Mouse (Mus musculus) cerebellum, adult 8-10 months (tissue): ENCODE data around the gene Ugt1a9.

ENCODE experiments used
- DNase-seq: peaks from one replicate; pipeline ENCODE4 v3.0.0; 2022

The Ugt1a9 gene

GRCm38 (mm10) chr1:88240072-88240471, 169.5 kb downstream of the Ugt1a9 start:
- DNase-seq = no peak

GRCm38 (mm10) chr1:88240579-88240978, 170.0 kb downstream of the Ugt1a9 start:
- no peak for DNase-seq

- no peak for DNase-seq
Measured at GRCm38 (mm10) chr1:88243861-88244260, 173.3 kb downstream of the Ugt1a9 start.

DNA sequence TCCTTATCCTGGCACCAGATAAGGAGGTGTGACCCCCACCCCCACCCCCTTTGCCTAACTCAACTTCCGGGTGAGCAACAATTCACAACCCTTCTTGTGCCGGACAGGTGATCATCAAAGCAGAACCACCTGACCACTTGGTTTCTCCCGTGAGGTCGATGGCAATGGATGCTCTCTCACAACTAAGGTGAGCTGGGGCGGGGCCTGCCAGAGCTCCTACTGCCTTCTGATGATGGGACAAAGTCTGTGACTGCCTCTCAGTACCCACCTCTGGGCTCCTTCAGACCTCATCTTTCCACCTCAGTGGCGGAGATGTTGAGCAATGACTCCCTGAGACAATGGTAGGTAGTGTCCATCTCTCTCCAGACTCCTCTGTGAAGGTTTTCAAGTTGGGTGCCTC, 175.3 kb downstream of the Ugt1a9 start:
- no peak for DNase-seq

GRCm38 (mm10) chr1:88246386-88246785, 175.8 kb downstream of the Ugt1a9 start:
- no peak for DNase-seq

DNA sequence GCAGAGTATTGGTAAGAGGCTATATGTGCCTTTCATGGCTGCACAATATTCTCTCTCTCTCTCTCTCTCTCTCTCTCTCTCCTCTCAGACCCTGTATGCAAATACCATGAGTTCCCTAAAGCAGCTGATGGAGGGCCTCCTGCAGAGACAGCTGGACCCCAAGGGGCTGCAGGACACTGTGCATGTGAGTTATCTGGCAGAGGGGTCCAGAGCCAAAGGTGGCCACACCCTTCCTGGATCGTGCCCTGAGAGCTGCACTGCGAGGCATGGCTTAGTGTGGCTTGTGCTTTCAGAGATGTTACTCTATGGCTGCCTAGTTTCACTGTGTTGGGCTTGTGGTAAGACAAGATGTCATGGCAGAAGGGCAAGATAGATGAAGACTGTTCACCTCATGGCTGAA, 177.1 kb downstream of the Ugt1a9 start:
- no peak for DNase-seq

DNA sequence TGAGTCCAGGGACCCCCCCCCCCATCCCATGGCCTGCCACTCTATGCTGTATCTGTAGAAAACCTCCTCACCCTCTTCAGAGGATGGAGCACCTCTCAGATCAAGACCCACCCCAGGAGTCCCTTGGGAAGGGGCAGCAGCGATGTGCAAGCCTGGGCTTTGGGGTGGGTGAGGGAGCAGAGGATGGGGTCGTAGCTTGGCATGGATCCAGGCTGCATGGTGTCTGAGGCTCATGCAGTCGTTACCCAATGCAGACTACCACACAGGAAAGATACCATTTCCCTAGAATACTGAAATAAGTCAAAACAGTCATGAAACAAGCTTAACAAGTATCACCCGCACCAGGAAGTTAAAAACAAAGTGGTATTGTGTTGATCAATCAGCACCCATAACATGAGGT, 178.1 kb downstream of the Ugt1a9 start:
- DNase-seq = no peak

GRCm38 (mm10) chr1:88249596-88249995, 179.0 kb downstream of the Ugt1a9 start:
- DNase-seq = no peak

- no peak for DNase-seq
Measured at GRCm38 (mm10) chr1:88250023-88250422, 179.4 kb downstream of the Ugt1a9 start.

DNA sequence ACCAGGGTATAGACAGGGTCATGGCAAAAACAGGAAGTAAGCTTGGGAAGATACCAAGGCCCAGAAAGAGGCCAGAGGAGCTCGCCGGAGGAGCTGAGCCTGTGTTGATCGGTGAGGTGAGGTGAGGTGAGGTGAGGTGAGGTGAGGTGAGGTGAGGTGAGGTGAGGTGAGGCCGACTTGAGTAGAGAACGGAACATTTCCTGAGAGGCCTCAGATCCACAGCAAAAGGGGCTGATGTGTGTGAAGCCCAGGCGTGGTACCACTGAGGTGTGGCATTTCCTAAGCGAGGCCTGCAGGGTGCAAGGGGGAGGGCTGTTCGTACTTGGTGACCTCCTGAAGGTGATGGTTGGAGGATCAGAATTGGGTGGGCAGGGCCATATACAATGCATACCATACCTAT, 182.5 kb downstream of the Ugt1a9 start:
- no peak for DNase-seq

DNA sequence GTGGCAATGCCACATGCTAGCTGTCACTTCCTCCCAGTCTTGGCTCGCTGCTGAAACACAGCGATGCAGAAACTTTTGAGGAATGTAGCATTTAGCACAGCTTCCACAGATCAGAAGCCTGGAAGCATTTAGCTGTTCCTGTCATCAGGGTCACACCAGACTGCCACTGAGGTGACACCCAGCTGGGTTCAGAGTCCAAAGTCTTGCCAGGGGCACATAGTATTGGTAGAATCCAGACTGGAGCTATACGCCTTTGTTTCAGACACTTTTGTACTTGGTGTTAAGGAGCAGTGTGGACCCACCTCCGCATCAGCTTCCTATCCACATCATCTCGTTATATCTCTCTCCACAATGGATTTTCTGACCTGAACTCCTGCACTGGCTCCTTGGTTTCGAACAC, 182.9 kb downstream of the Ugt1a9 start:
- DNase-seq = no peak

DNA sequence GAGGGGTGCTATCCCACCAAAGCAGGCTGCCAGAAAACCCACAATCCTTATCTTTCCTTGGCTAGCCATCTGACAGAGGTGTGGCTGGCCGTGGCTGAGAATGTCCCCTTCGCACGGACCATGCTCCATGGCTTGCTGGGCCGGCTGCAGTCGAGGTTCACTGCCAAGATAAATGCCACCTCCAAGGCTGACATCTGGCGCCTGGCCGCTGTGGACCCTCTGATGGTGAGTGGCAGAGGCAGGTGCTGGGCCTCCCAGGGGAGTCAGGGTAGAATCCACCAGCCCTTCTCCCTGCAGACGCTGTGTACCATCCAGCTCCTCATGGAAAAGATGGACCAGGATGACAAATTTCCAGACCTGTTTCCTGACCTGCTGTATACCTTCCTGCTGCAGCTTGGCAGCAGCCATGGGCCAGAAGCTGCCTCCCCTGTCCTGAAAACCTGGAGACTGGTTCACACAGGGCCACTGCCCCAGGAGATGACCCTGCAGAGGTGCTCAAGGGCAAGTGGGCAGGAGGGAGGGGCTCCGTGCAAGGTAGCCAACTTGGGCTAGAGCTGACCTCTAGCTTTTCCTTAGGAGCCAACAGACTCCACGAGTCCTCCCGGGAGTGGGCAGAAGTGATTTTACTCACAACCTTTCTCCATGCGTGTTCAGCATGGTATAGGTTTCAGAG, 184.3 kb downstream of the Ugt1a9 start:
- DNase-seq = no peak

DNA sequence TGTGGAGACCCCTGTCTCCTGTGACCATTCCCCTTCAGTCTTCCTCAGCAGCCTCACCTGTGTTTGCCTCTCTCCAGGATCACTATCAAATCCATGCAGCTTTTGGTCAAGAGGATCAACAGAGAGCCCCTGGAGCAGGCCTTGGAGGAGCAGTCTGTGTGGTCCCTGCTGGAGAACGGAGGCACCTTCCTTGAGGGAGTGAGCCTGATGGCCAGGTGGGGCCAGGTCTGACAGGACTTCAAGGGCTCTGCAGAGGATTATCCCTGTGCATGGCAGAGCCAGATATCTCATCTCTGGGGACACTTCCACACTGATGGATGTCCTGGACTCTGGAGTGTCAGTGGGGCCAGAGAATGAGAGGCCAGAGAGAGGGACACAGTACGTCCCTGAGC, 184.9 kb downstream of the Ugt1a9 start:
- no peak for DNase-seq

DNA sequence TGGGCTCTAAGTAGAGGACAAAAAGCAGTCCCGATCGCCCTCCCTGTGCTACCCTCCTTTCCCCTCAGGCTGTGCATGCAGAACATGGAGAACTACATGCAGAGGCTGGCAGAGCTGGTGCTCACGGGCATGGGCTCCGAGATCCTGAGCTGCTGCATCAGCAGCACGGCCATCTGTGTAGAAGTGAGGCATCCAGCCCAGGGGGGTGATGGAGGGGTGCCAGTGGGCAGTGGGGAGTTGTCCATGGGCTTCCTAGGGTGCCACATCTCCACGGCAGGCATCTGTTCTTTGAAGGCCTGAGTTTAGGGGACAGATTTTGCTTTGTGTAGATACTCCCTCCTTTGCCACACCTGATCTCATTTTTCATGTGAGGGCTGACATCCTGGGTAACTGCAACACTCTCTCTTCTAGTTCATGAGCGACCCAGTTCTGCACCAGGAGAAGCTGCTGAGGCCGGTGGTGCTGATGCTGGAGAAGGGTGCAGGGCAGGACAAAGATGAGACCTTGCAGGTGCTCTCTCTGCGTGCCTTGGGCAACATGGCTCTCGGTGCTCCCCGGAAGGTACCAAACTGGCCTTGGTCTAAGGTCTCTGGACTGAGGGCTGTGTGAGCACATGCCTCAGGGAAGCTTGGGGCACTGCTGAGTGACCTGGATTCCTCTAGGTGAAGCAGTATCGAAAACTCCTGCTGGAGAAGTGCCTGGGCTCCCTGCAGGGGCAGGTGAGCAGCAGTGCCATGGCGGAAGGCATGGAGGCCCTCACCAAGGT, 185.6 kb downstream of the Ugt1a9 start:
- DNase-seq = no peak

GRCm38 (mm10) chr1:88256886-88257663, 186.5 kb downstream of the Ugt1a9 start:
- DNase-seq = no peak

- DNase-seq = no peak
Measured at GRCm38 (mm10) chr1:88257681-88258080, 187.1 kb downstream of the Ugt1a9 start.

GRCm38 (mm10) chr1:88258361-88258760, 187.8 kb downstream of the Ugt1a9 start:
- DNase-seq = no peak

- no peak for DNase-seq
Measured at GRCm38 (mm10) chr1:88258881-88259642, 188.5 kb downstream of the Ugt1a9 start.

DNA sequence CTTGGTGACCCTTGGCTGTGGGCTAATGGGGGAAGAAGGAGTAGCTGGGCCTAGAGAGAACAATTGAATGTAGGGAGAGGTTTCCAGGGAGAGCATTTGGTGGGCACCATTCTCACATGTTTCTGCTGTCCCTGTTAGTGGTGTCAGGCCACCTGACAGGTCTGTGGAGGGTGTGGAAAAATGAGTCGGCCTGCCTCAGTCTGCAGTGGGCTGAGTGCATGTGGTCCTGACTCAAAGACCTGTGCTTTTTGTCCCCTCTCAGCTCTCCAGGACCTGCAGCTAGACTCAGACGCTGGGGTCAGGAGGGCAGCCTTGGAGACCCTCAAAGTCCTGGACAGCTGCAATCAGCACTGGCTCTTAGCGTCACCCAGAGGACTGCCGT, 189.0 kb downstream of the Ugt1a9 start:
- DNase-seq = no peak

DNA sequence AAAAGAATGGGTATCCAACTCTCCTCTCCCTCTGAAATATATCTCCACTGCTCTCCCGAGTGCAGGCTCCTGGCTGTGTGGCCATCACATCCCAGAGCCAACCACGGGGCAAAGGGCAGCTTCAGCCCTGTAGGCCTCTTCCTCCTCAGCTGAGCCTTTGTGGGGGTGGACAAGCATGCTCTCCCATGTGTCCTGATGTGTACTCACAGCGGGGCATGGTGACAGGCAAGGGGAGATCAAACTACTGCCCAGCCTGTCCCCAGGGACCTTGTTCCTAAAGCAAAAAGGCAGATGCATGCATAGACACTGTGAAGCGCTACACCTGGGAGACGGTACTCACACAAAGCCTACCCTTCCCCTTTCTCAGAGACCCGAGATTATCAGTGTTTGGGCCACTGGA, 189.5 kb downstream of the Ugt1a9 start:
- no peak for DNase-seq

DNA sequence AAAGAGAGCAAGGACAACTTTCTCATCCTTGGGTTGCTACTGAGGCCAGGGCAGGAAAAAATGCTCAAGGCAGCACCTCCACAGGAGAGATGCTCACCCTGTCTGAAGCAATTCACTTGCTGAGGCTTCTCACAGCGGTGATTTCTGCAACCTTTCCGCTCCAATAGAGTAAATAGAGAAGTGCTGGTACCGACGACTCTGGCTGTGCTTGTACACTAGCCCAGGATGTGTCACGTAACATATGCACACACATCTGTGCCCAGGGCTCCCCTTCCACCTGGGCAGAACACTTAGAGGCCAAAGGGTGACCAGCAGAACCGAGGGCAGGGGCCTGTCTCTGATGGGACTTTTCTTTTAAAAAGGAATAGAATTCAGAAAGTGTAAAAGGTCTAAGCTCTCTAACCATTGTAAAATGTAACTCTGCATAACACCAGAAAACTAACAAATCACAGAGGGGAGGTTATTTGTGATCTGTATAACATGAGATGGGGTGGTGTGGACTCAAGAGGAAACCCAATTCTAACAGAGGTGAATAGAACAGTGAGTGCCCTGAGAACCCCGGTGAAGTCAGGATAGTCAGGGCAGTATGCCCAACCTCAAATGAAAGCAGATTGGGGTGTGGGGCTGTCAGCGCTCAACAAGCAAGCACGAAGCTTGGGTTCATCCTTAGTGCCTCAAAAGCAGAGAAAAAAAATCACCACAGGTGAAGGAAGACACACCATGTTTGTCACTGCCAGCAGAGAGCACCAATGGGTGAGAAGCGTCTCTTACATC, 190.2 kb downstream of the Ugt1a9 start:
- no peak for DNase-seq

DNA sequence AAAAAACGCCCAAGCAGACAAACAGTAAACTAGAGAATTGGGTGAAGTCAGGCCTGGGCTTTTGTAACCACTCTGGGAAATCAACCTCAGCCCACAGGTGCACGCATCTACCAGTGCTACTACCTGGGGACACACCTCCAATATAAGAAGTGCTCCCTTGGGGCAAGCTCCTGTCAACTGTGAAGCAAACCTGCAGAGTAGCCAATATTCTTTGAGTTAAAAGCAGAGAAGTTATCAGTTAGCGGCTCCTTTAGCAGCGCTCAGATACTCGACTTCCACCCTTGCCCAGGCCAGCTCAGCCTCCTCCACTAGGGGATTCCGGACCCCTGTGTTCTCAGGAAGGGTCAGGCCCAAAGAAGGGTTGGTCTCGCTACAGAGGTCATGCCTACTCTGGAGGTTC, 191.1 kb downstream of the Ugt1a9 start:
- DNase-seq = no peak
